Mouse (Mus musculus) ES-CJ7 (cell line): ENCODE data around the gene Edn1.
A peak's percentile ranks its signal among the peaks of the same experiment; 100 is the strongest.

ENCODE experiments used
- DNase-seq: peaks from one replicate; pipeline ENCODE4 v3.0.0; 2011; ENCODE audit warnings: low read depth, low spot score

Edn1 gene

DNA sequence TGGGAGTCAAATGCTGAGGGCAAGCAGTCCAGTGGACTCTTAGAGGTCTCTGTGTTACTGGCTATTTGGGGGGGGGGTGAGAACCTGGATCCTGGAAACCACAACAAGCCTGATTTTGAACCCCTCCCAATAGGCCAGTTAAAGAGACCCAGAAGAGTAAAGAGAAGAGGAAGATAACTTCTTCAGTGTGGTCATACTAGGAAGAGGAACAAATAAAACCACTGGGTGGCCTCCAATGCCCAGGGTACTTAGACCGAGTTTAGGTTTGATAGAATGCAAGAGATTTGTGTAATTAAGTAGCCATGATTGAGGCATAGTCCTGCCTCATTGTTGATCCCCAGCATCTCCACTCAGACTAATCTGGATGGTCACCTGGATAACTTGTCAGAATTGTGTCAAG lies 14.4 kb downstream of the Edn1 start:
- no peak for DNase-seq

- DNase-seq = no peak
Observed at GRCm38 (mm10) chr13:42317808-42318207, 16.5 kb downstream of the Edn1 start.

DNA sequence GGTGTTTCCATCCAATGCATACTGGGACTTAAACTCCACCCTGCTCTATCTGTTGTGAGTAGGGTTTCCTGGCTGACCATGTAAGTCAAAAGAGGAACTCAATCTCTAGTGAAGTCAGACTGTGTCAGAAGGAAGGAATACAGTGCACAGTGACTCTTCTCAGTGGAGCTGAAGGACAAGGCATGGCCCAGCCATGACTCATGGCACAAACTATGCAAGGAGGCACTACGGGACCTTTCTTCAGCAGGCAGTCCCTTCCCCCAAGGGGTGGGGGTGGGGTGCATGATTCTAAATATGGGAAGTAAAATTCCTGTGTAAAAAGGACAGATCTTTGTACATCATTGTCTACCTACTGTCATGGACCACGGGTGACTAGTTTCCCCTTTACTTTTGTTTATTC lies 27.3 kb downstream of the Edn1 start:
- DNase-seq = no peak

DNA sequence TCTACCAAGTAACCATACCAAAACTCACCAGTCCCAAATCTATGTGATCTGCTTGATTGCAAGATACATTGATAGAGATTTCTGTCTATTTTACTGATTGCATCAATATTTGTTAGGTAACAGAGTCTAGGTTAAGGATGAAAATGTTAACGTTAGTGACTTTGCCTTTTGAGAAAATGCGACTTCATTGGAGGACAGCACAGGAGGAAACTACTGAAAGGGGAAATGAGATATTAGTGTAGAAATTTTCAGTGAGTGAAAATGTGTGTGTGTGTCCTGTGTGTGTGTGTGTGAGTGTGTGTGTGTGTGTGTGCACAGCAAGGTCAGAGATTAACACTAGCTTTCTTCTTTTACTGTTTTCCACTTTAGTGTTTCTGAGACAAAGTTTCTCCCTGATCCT lies 29.8 kb downstream of the Edn1 start:
- DNase-seq = no peak

DNA sequence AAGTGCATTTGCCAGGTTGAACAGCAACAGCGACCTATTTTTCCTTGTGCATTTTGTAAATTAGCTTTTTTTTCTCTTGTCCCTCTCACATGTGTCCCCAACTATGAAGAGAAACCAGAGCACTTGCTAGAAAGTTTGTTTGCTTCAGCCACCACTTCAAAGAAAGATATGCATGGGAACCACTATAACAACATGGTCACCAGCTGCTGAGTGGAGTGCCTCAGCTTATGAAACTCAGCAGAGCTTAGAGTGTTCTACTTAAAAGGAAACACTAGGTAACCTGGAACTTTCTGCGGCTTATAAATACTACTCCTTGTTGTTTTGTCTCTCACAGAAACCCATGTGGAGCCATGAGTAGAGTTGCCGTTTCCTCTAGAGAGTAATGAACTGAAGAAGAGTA lies 33.7 kb downstream of the Edn1 start:
- DNase-seq = no peak

DNA sequence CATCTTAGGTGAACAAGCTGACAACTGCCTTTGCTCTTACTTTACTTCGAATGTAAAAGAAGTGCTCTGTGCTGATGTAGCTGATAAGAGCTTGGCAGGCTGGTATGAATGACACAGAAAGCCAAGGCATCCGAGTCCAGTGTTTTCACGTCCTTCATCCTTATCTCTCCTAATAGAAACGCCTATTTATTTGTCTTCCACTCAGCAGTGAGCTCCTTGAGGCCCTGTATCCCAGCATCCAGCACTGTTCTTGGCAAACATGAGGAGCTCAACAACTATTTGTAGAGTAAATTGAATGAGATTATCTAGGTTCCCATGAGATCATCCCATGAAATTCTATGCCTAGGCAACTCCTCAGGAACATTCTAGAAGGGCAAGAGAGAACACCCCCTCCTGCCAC lies 35.1 kb downstream of the Edn1 start:
- DNase-seq = no peak

- no peak for DNase-seq
Observed at GRCm38 (mm10) chr13:42337072-42337471, 35.8 kb downstream of the Edn1 start.

DNA sequence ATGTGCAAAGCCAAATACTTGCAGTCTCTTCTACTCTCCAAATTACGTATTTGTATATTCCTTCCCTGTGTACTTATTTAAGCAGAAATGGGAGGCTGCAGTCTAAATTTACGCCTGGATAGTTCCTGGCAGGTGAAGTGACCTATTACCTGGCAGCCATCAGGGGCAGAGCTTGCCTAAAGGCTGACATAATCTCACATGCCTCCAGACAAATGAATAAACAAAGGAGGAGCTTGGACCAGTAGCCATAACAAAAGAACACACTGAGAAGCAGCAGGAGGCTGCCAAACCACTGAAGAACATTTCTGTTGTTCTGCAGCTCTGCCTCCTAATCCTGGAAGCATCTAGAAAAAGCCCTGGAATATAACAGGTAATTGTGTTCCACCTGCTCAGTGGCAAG lies 38.2 kb downstream of the Edn1 start:
- peak; percentile 47 for DNase-seq

DNA sequence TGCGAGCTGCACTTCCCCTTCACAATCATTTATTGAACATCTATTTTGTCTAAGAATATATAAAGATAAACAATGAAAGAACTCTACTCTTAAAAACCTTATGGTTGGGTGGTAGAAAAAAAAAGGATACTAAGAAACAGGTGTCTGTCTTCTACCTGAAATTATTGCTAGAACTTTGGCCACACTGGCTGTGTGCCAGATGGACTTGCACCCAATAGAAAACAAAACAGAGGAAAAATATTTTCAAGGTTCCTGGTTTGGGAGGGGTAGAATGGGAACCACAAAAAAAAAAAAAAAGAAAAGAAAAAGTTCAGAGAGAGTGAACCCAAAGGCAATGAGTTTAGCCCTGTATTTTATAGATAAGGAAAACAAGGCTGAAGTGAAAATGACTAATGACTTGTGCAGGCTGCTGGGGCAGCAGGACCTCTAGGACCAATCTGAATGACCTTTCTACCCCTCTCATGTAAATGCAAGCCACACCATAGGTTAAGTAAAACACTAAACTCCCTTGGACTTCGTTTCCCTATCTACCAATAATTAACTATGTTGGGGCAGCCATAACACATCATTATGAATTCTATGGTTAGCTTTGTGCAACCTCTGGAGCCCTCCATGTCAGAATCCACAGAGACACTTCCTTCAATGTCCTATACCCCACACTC lies 40.7 kb downstream of the Edn1 start:
- DNase-seq = no peak

DNA sequence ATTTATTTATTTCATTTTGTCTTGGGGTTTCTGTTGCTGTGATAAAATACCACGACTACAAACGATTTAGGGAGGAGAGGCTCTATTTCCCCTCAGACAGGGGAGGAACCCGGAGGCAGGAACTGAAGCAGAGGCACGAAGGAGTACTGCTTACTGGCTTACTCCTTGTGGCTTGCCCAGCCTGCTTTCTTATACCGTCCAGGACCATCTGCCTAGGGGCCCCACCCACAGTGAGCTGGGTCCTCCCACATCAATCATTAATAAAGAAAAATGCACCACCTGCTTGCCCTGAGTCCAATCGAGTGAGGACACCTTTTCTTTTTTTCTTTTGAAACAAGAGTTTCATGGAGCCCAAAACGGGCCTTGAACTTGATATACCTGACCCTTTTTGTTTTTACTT lies 44.2 kb downstream of the Edn1 start:
- DNase-seq = no peak

DNA sequence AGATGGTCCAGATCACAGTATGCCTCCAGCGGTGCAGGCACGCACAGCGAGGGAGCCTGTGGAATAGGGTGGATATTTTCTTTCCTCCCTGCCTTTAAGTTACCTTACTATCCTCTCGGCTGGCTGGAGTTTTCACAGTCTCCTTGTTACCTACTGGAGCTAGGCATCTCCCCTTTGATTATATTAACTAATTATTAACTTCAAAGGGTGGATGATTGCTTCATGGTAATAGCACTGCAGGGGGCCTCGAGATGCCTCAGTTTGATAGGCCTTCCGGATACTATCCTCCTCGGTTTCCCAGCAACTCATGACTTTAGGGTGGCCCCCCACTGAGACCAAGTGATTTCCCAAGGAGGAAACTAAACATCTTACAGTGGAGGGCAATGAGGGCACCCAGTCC lies 45.1 kb downstream of the Edn1 start:
- peak; percentile 79 for DNase-seq

DNA sequence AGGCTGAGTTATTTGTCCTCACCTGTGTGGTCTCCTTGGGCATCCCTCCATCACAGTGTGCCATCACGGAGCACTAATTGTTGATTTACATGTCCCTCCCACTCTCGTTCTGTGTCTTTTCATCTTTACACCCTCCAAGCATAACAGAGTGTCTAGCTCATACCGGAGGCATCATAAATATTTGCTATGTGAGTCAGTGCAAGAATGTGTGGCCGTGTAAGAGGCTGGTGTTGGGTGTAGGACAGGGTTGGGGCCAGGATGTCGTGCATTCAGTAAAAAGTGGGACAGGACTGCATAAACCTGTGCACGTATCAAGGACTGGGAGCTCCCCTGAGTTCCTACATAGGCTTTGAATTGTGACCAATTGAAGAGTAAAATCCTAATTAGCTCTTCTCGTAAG lies 50.4 kb downstream of the Edn1 start:
- no peak for DNase-seq
